Mouse (Mus musculus) stomach, postnatal 0 days (tissue): ENCODE results near the gene Peak1. TPM values are rescaled to one million over a fixed set of nuclear protein-coding genes. Genes with fewer than 3 reads are reported as not detected.
A peak's percentile ranks its signal among the peaks of the same experiment; 100 is the strongest.

Source experiments
- ATAC-seq: fragments of 200-750 bp; cut with Nextera tagmentation; 2 replicates; pipeline ENCODE4 v1.8.0; 2017; ENCODE audit not compliant: low FRiP score, low TSS enrichment
- DNase-seq: peaks from one replicate; pipeline ENCODE4 v3.0.0-alpha.2; 2016; ENCODE audit warnings: low spot score
- H3K27ac ChIP-seq: fragments of 300-500 bp; sonication (generic); replicated peaks from 2 replicates; pipeline ENCODE4 v1.5.1; 2014; ENCODE audit warnings: mild to moderate bottlenecking, control low read depth
- H3K27me3 ChIP-seq: fragments of 300-500 bp; sonication (generic); 2 replicates; pipeline ENCODE4 v1.6.1; 2014; ENCODE audit warnings: low read length; ENCODE audit not compliant: control insufficient read depth, insufficient read depth
- H3K36me3 ChIP-seq: fragments of 300-500 bp; sonication (generic); 2 replicates; pipeline ENCODE4 v1.6.1; 2014; ENCODE audit warnings: low read length, mixed read lengths; ENCODE audit not compliant: control insufficient read depth, insufficient read depth
- H3K4me1 ChIP-seq: fragments of 300-500 bp; sonication (generic); replicated peaks from 2 replicates; pipeline ENCODE4 v1.6.1; 2014; ENCODE audit warnings: antibody characterized with exemption; ENCODE audit not compliant: control insufficient read depth, insufficient read depth
- H3K4me2 ChIP-seq: fragments of 300-500 bp; sonication (generic); replicated peaks from 2 replicates; pipeline ENCODE4 v1.6.1; 2014; ENCODE audit warnings: low read depth, mild to moderate bottlenecking, control low read depth, moderate library complexity
- H3K4me3 ChIP-seq: fragments of 300-500 bp; sonication (generic); 2 replicates; pipeline ENCODE4 v1.5.1; 2014; ENCODE audit warnings: low read depth, low read length, control low read depth
- H3K9ac ChIP-seq: fragments of 300-500 bp; sonication (generic); 2 replicates; pipeline ENCODE4 v1.6.1; 2014; ENCODE audit warnings: mild to moderate bottlenecking, low read length, control low read depth, mixed read lengths
- H3K9me3 ChIP-seq: fragments of 300-500 bp; sonication (generic); 2 replicates; pipeline ENCODE4 v1.6.1; 2016; ENCODE audit warnings: low read length; ENCODE audit not compliant: control insufficient read depth
- CTCF ChIP-seq: IDR thresholded peaks from 2 replicates; pipeline ENCODE4 v1.5.1; 2016; ENCODE audit warnings: antibody characterized with exemption, low read depth, mild to moderate bottlenecking, moderate library complexity
- EP300 ChIP-seq: optimal IDR thresholded peaks from 2 replicates; pipeline ENCODE3; 2016; ENCODE audit warnings: antibody characterized with exemption
- WGBS: fragments of 180-500 bp; shearing (Covaris S2); extraction: QIAGEN DNeasy Blood & Tissue Kit; methylation state at CpG from one replicate; pipeline ENCODE4 v1.1.7; 2014; 5-methylcytosine and 5-hydroxymethylcytosine counted together
- microRNA-seq: library from miRNA; unstranded; fragments of <30 nt; microRNA quantifications from one replicate; pipeline ENCODE4, GENCODE M21; 2016
- polyA plus RNA-seq: library from polyadenylated mRNA; unstranded; fragments of >200 nt; fragmentation: Nextera tagmentation; extraction: Ambion mirVana; gene quantifications from 2 replicates; pipeline ENCODE4 v1.2.1, GENCODE M21; 2015

Gene Peak1
- polyA plus RNA-seq, 1 experiment from 2014 or later, result 4.5 TPM

DNA sequence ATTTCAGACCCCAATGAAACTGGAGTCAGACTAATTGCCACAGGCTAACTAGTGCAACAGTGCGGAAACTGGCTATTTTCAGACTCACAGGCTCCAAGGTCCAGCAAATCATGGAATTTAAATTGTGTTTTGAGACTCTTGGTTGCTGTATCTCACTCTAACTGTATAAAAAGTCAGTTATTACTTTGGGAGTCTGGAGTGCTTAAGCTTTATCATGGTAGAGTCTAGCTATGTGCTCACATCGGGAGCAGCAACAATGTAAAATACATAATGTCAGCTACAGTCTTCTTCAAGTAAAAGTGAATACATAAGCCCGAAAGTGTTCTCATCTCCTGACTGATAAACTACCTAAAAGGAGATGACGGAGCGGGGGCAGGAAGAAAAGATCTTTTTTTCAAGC is 263.3 kb downstream of the Peak1 start:
- DNase-seq (no peak), ATAC-seq (no peak)
- H3K4me1 ChIP-seq, result 0 out of 2 replicates have a peak, but pooled peaks cover 3% of the 10 kb centered on the region
- H3K9me3 ChIP-seq, result no peaks in the 10 kb centered on the region
- no peak overlapping the region for H3K9ac ChIP-seq
- H3K36me3 ChIP-seq, result no peaks in the 10 kb centered on the region
- H3K27ac ChIP-seq, result no peak overlapping the region
- H3K4me2 ChIP-seq, result no peak overlapping the region
- H3K27me3 ChIP-seq, result no peaks in the 10 kb centered on the region
- no peak for TF ChIP-seq EP300
- no peak for TF ChIP-seq CTCF
- 92% methylated on average over 5 of the region's 5 CpGs for WGBS
- H3K4me3 ChIP-seq, result no peak overlapping the region

GRCm38 (mm10) chr9:56152482-56153007 is 265.3 kb downstream of the Peak1 start:
- no peak for ATAC-seq
- no peak overlapping the region for H3K9ac ChIP-seq
- H3K4me3 ChIP-seq, result no peak overlapping the region
- H3K4me1 ChIP-seq, result 0 out of 2 replicates have a peak, but pooled peaks cover 3% of the 10 kb centered on the region
- peak overlapping the region; percentile 56 for H3K27ac ChIP-seq
- WGBS, result 47% methylated on average over 4 of the region's 4 CpGs
- H3K4me2 ChIP-seq, result no peak overlapping the region
- H3K27me3 ChIP-seq, result no peaks in the 10 kb centered on the region
- no peak for DNase-seq
- H3K9me3 ChIP-seq, result no peaks in the 10 kb centered on the region
- TF ChIP-seq EP300 (no peak), CTCF (no peak)
- no peaks in the 10 kb centered on the region for H3K36me3 ChIP-seq

- Histone ChIP-seq H3K9ac (no peak overlapping the region), H3K4me3 (no peak overlapping the region), H3K4me1 (0 out of 2 replicates have a peak, but pooled peaks cover 3% of the 10 kb centered on the region), H3K36me3 (no peaks in the 10 kb centered on the region), H3K9me3 (no peaks in the 10 kb centered on the region), H3K4me2 (0 out of 2 replicates have a peak overlapping the region, but pooled peaks have one; percentile 8), H3K27me3 (no peaks in the 10 kb centered on the region), H3K27ac (peak overlapping the region; percentile 56)
- TF ChIP-seq CTCF, result no peak
- no peak for TF ChIP-seq EP300
- WGBS, result 28% methylated on average over 7 of the region's 7 CpGs
- no peak for DNase-seq
- peak; percentile 57 for ATAC-seq
Observed at GRCm38 (mm10) chr9:56151745-56152481, 266.0 kb downstream of the Peak1 start.

Small RNAs within 50 kb of the gene (microRNA-seq; reads per million reads assigned to microRNA genes)
- gene Gm24270, result not detected

Other genes starting within 250 kb of the Peak1 start
- 15.2 and 15.6 TPM in 2 replicates for gene Hmg20a, start 542 bp upstream of the Peak1 start, polyA plus RNA-seq